Mouse (Mus musculus): ENCODE data around the gene Snx29.

The Snx29 gene

DNA sequence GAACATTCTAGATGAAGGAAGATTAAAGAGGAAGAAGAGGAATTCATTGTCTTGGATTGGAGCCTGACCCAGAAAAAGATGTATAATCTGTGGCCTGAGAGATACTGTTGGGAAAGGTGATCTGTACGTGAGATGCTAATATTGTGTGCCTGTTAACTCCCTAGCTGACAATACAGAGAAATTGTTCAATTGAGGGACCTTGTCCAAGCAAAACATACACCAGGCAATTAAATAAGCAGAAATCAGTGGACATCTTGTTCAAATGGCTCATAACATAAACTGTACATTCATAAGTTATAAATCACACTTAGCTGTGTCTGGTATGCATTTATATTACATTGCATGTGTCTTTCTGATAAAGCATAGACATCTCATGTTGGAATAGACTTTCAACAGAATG lies 451.6 kb downstream of the Snx29 start:
- in situ Hi-C loops (cut with MboI, MseI), result no loop called here

DNA sequence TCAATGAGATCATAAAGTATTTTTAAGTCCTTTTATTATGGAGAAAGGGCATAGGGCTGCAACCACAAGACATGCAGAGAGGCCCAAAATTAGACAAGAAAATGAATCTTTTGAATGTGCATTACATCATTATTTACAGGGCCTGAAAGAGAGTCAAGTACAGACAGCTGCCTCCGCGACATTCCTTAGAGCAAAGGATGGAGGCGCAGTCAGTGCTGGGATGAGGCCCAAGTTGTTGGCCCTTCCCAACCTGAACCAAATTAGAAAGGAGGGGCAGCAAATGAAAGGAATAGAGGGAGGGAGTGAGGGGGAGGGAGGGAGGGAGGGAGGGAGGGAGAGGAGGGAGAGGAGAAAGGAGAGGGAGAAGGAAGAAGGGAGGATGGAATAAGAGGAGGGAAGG lies 453.8 kb downstream of the Snx29 start:
- in situ Hi-C loops (cut with MboI, MseI), result no loop called here

DNA sequence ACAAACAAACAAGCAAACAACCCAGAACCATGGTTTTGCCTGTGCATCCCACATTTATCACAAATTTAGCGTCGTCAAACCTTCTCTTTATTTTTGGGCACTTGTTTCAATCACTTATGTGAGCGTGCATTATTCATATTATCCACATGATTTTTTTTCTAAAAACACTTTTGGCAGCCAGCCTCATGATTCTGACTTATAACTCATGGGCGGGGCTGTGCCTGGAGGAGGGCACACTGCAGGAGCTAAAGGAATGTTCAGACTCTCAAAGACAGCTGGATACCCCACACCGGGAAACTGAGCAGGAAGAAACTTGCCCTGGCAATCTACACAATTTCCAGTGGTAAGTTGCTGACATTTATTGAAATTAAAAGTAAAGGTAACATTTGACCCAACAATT lies 455.5 kb downstream of the Snx29 start:
- in situ Hi-C loops (cut with MboI, MseI), result no loop called here

DNA sequence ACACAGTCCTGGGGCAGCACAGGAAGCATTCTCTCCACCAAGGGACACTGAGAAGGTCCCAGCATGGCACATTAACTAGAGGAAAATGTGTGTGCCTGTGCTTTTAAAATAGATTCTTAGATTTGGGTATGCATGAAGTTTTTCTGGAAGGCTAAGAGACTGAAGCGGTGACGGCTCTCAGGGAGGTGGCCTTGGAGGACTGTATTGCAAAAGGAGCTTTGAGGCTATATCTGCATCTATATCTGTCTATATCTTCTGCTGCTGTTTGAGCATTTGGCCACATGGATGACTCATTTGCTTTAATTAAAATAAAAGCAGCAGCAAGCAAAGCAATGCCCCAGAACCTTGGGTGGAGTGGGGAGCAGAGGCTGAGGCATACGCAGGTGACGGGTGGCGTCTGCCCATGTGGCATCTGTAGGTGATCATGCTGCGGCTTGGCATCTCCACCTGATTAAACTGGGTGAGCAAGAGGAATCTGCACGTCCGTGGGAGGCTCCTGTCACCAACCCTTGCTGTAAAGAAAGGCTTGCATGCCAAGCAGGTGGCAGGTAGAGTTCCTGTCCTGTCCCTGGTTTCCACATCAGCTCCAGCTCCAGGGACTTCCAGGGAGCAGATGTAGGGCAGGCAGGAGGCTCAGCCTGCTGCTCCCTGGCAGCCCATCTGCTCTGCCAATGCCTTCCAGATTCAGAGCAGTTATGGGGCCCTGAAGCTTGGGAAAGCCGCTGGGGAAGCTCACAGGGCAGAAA lies 456.2 kb downstream of the Snx29 start:
- in situ Hi-C loops (cut with MboI, MseI), result no loop called here

DNA sequence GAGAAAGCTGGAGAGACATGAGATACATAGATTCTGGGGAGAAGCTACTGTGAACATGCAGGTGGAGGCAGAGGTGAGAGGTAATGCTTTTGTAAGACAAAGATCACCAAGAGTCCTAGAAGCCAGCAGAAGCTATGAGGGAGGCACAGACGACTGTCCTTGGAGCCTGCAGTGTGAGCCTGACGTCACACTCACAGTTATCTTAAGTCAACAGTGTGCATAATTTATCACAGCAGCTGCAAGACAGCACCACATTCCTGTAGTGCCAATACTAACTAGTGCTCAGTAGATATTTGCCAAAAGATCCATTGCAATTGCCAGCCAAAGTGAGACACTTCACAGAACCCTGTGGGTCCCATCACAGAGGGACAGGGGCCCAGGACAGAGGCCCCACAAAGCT lies 459.4 kb downstream of the Snx29 start:
- in situ Hi-C loops (cut with MboI, MseI), result no loop called here

DNA sequence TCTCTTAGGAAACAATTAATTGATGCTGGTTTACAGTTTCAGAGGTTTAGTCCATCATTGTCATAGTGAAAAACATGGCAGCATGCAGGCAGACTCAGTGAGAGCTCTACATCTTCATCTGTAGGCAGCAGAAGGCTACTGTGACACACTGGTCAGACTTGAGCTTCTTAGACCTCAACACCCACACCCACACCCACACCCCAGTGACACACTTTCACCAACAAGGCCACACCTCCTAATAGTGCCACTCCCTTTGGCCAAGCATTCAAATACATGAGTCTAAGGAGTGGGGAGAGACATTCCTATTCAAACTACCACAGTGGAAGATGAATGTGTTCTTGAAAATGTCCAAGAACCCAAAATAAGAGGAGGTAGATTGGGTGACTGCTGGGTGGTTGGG lies 460.6 kb downstream of the Snx29 start:
- in situ Hi-C loops (cut with MboI, MseI), result no loop called here

DNA sequence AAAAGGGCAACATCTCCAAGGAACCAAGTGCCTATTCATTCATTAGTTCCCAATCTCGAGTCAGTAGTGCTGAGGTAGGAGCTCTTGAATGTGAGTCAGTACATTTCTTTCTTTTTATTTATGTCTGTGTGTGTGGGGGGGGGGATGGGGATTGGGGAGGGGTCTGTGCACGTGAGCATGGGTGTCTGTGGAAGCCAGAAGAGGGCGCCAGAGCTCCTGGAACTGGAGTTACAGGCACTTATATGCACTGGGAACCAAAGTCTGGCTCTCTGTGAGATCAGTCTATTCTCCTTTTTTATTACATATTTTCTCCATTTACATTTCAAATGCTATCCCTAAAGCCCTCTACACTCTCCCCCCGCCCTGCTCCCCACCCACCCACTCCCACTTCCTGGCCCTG lies 461.6 kb downstream of the Snx29 start:
- in situ Hi-C loops (cut with MboI, MseI), result no loop called here

DNA sequence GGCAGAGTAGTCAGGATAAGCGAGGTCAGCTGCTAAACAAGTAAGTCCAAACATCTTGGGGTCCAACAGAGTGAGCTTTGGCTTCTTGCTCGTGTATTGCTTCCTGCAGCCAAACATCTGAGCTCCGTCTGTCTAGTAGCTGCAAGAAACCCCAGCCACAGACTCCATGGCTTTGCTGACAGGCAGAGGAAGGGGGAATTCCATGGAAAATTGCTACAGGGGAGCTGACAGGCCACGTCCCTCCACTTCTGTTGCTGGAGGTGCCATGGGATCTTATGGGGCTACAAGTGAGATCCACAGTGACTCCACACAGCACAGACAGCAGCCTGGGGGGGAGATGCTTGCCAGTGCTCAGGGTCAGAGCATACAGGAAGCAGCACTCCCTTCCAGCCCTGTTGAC lies 463.1 kb downstream of the Snx29 start:
- in situ Hi-C loops (cut with MboI, MseI), result no loop called here

DNA sequence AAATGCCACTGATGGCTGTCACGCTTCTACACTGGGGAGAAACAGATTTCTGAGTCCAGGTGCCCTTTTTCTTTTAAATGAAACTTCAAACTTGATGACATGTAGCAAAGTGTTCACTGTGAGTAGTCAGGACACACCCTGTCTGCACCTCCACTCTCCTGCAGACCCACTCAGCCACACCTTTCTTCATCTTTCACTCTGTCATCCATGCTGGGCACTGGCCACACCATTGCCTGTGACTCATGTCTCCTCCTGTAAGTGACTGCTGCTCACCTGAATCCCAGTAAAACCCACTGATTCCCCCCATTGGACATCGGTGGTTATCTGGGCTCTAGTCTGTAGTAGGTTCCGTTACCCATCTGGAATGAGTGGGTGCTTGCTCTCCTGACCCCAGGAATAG lies 467.8 kb downstream of the Snx29 start:
- in situ Hi-C loops (cut with MboI, MseI), result no loop called here

DNA sequence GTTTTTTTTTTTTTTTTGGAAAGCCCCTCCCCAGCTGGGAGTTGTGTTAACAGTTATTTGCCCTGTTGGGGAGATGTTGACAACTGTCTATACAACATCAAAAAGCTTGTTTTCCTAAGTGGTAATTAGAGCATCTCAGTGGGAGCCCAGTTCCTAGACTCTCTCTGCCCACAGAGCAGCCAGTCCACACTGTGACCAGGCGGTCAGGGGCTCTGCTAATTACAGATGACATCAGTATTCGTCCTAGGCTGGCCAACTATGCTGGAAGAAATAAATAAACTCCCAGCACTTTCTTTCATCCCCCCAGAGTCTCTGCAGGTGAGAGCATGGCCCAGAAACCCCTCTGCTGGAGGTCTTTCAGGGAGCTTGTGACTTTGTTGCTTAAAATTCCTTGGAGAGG lies 470.7 kb downstream of the Snx29 start:
- in situ Hi-C loops (cut with MboI, MseI), result no loop called here

DNA sequence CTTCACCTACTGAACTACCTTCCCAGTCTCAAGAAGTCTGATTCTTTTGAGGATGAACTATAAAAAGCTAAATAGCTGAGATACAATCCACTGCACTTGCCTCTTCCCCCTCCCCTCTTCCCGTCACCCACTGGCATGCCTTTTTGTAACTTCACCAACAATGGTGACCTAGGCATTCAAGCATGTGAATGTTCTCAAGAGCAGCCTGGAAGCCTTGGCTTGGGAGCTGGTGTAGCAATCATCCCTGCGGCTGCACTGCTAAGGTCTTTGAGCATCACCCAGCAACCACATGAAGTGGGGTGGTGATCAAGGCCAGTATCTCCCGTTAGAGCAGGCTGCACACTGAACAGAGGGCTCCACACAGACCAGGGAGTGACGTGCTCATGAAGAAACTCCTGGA lies 471.9 kb downstream of the Snx29 start:
- in situ Hi-C loops (cut with MboI, MseI), result no loop called here

DNA sequence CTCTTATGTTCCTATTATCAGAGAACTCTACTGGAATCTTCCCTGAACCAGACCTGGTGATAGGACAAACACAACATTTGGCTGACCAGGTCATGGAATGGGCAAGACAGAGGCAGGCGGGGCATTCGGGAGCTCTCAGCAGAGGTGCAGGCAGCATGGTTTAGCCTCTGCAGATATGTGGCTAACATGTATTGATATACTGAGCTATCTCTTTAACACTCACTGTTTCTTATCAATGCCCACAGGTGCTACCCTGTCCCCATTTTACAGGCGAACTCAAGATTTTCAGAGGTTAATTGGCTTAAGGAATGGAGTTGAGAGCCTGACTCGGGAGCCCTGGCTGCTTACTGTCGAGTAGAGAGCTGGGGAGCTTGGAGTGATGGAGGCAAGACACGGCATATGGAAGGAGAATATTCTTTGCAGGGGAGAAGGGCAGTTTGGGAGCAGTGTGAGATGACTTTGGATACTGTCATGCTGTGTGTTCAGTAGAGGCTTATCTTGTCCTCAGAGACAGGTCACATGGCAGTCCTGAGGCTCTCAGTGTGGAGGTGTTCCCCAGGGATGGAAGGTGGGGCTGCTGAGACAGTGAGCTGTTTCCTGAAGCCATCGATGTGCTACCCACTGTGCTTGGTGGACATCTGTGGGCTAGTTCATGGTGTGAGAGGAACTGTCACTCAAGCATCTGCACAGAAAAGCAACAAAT lies 473.2 kb downstream of the Snx29 start:
- in situ Hi-C loops (cut with MboI, MseI), result no loop called here

DNA sequence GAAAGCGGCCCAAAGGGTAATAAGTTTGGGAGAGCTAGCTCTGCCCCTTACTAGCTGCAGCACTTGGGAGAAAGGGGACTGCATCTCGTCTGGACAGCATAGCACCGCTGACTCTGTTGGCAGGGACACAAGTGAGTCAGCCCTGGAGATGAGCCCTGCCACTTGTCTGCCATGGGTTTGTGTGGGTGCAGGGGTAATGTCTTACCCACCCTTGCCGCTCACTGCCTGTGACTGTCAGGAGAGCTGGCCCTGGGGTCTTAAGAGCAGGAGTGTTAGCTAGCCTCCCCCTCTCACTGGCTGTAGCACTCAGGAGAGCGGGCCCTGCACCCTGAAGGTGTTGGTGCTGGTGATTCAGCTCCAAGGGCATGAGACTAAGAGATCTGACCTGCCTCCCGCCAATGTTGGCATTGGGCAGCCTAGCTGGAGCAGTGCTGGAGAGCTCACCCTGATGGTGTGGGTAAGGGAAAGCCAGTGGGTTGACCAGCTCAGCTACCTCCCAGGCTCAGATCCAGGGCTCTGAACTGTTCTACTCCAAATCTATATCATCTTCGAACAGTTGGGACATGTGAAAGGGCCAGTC lies 479.3 kb downstream of the Snx29 start:
- in situ Hi-C loops (cut with MboI, MseI), result no loop called here

All from T-helper 2 cell (primary cell).